Mouse (Mus musculus) retina, embryonic 14.5 days (tissue): ENCODE measurements around the gene Rnase10.
"Not testable (repeated sequence)": the region's sequence is repeated elsewhere in the genome, so short reads cannot be mapped to it uniquely, and the experiment has no call there.

Experiments
- DNase-seq: peaks from one replicate; pipeline ENCODE4 v3.0.0-alpha.2; 2015; ENCODE audit warnings: low spot score

Gene Rnase10

DNA sequence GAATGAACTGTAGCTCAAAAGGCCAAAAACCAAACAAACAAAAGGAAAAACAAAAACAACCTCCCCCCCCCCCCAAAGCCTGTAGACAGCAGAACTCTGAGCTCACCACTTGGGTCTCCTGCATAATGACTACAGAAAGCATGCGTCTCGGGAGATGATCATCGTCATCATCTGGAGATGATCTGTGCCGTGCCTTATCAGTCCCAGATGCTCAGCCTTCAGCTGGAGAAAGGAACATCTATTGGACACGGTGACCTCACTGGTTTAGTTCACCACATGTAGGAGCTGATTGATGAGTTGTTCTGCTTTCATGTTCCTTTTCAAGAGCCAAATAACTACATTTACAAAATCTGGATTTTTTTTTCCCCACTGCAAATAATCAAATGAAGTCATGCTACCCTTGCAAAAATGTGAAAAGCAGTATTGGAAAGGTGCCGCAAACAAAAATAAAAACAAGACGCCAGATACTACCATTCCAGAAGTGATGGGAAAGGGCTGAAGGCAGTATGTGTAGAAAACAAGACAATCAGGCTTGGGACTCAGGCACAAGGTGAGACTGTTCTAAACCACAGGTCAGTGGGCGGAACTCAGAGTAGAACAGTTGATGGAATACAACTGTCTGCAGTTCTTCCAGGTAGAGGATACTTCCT, at the start of gene Rnase10:
Gene Rnase10, plus strand, starts transcription at position 600 of the 650 bp plus-strand sequence.
- DNase-seq = no peak

DNA sequence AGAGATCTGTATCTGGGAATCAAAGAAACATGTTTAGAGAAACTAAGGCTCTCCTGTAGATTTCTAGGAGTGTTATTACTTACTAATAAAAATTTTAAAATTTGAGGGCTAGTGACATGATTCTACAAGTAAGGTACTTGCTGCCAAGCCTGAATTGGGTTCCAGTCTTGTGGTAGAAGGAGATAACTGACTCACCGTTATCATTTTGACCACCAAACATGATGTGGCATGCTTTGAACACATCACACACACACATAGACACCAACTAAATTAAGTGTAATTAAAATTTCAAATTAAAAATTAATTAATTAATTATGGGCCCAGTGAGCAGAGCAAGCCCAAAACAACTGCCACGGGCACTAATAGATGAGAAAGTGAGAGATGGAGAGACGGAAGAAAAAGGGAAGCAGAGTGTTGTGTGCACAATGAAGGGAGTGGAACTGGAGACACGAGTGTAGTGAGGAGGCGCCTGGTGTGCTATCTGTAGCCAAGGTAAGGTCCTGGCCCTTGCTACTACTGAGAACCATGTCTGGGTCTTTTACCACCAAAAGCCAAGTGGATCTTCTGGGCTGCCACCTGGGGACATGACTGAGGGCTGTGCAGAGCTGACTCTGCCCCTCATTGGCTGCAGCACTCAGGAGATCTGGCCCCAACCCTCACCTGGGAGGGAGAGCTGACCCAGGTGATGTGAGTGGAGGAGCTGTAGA, 49.1 kb upstream of the Rnase10 start:
- DNase-seq = not testable (repeated sequence)

DNA sequence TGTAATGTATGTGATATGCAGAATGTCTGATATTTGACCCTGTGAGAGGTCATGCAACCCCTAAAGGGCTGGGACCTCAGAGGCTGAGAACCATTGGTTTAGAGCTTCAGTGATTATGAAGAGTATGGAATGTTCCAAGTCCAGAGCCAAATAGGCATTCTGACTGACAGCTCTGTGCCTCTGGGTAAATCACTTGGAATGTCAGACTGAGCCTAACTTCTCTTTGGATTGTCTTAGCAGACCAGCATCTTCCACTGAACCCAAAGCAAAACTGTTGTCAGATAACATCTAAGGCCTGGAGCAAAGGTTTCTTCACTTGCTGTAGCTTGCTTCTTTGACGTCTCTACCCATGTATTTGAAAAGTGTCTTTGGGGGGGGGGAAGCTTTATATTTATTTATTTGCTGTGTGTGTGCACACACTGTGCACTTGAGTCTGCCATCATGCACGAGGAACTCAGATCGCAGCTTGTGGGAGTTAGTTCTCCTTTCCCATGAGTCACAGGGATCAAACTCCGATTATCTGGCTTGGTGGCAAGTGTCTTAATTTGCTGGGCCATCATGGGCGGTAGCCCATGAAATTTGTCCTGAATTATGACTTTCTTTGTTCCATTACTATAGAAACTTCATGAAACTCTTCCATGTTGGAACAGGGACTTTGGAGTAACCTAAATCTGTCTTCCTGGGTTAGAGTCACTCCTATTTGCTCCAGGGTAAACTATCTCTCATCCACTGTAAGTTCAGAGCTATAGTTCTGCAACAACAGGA, 39.2 kb upstream of the Rnase10 start:
- no peak for DNase-seq

DNA sequence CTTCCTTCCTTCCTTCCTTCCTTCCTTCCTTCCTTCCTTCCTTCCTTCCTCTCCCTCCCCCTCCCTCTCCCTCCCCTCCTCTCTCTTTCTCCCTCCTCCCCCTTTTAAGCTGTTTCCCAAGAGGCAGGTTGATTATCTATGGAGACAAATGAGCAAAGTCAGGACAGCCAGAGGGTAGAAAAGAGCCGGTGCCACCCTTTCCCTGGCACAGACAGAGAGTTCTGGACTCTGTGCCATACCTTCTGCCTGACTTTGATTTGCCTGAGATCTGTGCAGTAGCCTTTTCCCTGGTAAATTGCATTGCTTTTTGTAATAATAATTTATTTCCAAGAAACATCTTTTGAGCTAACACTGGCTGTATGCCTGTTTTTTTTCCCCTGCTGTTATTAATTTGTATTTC, 38.5 kb upstream of the Rnase10 start:
- no peak for DNase-seq

DNA sequence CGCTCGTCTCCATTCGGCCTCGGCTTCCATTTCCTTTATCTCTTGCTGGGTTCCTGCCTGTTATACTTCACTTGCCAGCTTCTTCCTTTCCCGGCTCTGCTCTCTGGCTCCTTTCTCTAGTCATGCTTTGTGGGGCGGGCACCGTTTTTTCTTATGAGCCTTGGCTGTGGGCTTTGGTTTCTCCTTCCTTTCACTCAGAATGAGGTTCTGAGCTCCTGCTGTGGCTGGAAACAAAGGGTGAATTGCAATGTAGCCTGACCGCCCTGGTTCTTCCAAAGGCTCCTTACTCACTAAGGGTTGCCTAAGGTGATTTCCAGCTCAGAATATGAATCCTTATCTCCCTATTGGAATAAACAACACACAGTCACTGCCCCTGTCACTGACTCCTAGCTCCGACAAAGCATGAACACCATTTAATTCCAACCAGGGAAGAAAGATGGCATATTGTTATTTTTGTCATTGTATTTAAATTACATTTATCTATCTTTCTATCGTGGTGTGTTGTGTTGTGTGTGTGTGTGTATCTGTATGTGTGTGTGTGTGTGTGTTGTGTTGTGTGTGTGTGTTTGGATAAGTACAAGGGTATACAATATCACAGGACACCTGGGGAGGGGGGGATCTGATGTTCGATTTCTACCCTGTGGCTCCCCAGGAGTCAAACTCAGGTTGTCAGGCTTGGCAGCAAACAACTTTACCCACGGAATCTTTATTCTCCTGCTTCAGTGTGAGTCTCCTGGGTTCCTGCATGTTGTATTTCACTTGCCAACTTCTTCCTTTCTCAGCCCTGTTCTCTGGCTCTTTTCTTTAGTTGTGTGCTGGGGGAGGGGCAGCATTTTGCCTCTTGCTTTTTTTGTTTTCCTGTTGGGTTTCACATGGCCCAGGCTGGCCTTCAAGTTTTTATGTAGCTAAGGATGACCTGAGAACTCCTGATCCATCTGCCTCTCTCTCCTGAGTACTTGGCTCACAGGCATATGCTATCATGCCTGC, 37.7 kb upstream of the Rnase10 start:
- peak; percentile 43 for DNase-seq

DNA sequence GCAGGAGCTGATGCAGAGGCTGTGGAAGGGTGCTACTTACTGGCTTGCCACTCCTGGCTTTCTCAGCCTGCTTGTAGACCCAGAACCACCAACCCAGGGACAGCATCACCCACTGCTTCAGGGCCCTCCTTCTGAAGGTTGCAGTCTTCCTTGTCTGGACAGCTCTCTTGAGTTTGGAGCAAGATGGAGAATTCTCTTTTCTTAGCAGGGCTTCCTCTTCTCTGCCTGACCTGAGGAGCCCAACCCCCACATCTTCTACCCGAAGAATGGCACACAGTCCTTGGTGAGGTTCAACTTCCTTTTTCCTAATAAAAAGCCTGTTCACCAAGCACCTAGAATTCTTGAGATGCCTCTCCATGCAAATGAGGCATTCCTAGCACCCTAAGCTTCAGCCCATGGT, 36.7 kb upstream of the Rnase10 start:
- DNase-seq = no peak

DNA sequence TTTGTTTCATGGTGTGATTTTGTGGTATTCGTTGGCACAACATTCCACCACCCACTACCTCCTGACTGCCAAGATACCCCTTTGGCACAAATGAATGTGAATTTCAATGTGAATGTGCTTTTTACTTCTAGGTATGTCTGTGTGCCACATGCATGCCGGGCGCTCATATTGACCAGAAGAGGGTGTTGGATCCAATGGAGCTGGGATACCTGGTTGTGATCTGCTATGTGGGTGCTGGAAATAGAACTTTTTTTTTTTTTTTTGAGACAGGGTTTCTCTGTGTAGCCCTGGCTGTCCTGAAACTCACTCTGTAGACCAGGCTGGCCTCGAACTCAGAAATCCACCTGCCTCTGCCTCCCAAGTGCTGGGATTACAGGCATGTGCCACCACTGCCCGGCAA, 34.5 kb upstream of the Rnase10 start:
- not testable (repeated sequence) for DNase-seq

DNA sequence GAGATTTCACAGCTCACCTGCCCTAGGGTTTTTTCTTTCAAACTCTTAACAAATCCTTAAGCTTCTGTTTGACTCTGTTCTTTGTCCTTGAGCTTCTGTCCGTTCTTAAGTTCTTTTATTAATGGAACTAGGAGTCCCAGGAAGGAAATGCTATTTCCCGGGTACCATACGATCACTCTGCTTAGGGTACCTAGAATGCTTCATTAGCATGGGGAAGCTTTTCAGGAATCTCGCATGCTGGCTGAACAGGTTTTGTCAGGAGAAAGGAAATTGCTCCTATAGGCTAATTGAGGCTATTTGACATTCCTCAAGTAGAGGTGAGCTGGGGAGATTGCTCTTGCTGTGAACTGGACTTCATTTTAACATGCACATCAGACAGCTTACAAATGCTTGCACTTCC, 33.9 kb upstream of the Rnase10 start:
- no peak for DNase-seq

DNA sequence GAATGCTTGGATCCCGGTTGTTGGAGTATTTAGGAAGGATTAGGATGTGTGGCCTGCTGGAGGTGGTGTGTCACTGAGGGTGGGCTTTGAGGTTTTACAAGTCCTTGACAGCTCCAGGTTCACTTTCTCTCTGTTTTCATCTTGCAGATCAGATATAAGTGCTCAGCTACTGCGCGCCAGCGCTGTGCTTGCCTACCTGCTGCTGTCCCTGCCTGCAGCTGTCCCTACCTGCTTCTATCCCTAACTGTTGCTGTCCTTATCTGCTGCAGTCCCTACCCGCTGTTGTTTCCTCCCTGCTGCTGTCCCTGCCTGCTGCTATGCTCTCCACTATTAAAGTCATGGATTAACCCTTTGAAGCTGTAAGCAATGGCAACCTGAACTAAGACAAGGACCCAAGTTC, 32.5 kb upstream of the Rnase10 start:
- DNase-seq = no peak

DNA sequence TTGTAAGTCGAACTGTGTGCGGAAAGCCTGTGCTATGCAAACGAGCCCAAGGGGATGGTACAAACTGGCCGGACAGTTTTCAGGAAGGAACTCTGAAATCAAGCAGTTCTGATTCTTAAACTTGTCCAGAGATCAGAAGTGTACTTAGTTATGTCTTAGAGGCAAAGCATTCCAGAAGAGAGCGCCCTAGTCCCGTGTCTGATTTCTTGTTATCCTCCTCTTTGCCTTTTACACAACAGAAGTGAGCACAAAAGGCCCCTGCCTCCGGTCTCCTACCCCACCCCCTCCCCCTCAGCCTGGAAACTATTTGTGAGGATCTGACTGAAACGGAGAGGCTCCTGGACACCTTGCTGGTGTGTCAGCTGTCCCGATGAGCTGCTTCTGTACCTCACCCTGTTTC, 30.9 kb upstream of the Rnase10 start:
- no peak for DNase-seq

DNA sequence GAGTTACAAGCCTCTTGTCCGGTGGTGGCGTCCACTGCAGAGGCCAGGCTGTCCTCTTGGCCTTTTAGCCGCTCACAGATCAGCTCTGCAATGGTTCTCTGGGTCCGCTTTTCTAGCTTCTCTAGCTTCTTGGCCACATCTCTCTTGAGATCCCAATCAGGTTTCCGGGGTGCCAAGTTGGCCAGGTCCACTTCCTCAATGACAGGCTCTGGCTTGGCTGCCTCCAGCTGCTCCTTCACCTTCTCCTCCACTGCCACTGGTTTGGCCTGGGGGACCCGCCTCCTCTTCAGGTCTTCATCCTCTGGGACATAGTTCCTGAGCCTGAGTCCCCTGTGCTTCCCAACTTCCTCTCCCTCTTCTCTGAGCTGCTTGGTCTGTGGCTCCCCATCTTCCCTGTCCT, 29.1 kb upstream of the Rnase10 start:
- not testable (repeated sequence) for DNase-seq

DNA sequence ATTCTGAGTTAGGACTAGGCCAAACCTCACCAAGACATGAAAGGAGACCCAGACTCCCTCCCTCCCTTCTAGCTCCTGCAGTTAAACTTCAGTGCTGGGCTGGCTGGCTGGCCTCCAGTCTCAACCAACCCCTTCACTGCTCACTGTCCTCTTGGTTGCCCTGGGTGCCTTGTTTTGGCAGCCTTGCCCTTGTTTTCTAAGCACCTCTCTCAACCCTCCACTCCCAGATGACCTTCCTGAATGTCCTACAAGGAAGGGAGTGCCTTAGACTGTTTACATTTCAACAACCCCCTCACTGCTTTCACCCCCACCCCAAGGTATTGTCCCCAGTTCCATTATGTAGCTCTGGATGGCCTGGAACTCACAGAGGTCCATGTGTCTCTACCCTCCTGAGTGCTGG, 27.9 kb upstream of the Rnase10 start:
- no peak for DNase-seq

DNA sequence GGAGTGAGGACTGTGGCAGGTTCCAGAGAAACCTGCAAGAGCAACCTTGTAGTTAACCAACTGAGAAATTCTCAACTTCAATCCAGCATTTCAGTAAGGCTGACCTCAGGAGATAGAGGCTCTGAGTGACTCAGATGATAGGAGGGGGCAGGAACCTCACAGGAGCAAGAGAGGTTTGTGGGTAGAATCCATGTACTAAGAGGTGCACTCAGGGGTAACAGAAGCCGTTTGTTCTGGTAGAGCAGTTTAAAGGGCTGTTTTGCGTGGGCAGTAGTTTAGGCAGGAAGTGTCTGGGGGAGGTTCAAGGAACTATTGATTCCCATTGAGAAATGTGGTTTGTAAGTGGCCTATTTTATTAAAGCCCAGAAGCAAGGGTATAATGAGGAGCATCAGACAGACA, 26.3 kb upstream of the Rnase10 start:
- DNase-seq = no peak

DNA sequence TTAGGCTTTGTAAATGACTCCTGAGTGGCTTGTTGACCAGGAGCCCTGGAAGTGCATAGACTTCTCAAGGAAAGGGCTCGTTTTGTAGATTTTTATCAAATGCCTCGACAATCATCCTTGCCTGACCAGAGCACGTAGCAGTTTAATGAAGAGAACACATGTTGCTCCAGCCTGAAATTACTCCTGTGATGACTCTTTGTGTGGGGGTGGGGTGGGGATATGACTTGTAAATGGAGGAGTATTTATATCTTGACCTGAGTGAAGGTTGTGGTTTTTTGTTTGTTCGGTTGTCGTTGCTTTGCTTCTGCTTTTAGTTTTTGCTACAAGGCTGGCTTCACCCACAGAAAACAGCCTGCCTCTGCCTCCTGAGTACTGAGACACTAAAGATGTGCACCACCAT, 25.7 kb upstream of the Rnase10 start:
- DNase-seq = no peak

DNA sequence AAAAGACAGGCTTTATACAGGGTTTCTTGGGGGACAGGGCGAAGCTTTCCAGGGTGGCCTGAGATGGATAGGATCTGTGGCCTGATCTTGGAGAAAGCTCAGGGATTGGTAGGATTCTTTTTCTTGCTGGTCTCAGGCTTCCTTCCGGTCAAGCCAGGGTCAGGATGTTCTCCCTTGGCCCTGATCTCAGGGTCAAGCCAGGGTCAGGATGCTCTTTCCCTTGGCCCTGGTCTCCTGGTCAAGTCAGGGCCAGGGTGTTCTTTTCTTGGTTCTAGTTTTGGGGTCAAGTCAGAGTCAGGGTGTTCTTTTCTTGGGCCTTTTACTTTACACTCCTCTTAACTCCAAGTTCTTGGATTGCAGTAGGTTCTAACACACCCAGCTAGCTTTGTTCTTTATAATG, 19.9 kb upstream of the Rnase10 start:
- DNase-seq = no peak

DNA sequence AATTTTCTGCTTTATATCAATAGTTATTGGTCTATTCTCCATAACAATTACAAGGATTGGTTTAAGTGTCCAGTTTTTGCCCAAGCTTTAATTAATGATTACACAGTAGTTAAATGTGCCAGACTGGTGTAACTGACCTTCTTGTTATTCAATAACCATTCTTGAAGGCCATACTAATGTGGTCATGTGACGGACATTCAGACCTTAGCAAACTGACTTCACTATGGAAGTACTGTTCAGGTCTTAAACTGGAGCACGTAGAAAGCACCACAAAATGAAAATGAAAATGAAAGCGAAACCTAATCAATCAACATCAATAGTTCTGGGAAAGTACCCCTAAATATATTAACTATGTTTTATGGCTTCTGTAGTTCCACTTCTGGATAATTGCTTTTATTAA, 16.5 kb upstream of the Rnase10 start:
- DNase-seq = no peak

DNA sequence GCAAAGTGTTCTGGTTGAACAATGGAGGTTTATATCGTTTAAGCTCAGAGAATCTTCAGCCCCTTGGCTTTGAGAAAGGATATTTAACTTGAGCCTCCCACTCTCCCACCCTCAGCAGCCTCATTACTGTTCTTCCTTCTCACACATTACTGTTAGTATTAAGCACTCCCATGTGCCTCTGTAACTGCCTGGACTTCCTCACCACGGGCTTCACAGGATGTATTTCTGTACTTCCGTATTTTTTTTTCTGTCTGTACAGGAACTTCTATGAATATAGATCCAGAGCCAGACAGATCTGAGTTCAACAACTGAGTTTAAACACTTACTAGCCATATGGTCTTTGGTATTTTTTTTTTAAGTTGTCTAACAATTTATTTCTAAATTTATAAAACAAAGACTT, 10.5 kb upstream of the Rnase10 start:
- DNase-seq = no peak

DNA sequence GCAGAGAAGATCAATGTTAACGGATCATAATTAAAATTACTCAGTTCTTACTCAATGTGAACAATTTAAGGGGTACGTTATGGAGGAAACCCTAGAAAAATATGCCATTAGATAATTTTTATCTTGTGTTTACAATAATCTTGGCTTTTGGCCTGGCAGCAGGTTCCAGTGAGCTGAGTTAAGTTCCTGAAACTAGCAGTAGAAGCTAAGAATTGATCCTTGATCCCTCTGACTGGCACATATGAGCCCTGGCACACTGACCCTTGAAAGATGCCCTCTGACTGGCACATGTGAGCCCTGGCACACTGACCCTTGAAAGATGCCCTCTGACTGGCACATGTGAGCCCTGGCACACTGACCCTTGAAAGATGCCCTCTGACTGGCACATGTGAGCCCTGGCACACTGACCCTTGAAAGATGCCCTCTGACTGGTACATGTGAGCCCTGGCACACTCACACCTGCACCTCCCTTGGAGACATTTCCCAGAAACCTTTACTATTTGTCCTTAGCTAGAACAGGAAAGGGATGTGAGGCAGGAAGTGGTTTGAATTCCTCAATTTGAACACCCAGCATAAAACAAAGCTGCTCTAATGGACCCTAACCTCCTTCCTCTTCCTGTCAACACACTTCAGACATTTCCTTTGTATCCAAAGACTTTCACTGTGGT, 9.4 kb upstream of the Rnase10 start:
- no peak for DNase-seq

DNA sequence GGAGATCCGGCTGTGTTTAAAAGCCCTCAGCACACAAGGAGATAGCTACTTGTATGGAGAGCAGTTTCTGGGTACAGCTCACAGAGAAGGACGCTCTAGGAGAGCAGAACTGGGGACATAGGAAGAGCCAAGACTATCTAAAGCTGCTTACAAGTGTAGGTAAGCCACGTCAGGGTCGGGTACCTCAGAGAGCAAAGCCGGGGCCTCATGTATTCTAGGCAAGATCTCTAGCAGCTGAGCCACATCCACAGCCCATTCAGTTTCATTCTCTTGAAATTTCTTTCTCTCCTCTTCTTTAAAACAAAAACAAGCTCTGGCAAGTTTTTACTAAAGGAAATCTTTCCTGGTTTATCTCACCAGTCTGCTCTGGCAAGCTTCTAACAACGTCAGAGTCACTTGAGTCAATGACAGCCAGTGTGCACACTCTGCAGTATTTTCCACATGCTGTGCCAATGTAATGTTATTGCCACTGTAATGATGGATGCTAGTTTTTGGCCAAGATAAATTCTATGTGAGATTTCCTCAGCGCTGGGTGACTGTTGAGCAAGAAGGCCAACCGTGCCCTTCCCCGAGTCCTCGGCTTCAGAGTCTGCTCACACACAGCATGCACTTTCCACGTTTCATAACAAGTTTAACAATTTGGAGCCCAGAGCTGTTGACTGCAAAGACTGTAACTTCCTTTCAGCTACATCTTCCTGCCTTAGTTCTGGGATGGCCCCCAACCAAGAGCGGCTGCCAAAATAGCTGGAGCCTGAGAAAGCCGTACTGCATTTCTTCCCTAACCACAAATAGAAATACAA, 563 bp downstream of the Rnase10 start:
- DNase-seq = no peak

DNA sequence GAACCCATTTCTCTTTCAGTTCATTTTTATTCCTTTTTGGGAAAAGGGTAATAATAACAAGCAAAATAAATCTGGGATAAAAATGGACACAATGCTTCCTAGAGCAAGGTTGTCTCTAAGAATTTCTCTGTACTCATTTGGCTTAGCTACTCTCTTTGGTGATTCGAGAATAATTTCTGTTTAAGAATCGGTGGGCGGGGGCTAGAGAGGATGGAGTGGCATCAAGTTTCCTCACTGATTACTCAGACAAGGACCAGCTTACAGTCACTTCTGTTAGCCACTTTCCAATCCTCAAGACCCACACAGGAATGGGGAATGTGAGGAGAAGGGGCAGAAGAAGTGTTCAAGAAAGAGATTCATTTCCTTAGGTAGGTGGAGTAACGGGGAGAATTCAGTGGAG, 1.2 kb downstream of the Rnase10 start:
- DNase-seq = no peak

DNA sequence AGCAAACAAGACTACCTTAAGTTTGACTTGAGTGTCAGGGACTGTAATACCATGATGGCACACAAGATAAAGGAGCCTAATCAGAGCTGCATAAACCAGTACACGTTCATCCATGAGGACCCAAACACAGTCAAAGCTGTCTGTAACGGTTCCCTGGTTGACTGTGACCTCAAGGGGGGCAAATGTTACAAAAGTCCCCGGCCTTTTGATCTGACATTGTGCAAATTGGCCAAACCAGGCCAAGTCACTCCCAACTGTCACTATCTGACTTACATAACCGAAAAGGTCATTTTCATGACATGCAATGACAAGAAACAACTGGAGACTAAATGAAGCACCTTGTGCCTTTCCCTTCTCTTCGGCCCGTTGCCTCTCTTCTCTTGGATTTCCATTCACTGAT, 2.0 kb downstream of the Rnase10 start:
- no peak for DNase-seq
